Mouse (Mus musculus): ENCODE data around the gene Acap1.
A peak's percentile ranks its signal among the peaks of the same experiment; 100 is the strongest.

Acap1 gene

GRCm38 (mm10) chr11:69902972-69903371, 7.6 kb upstream of the Acap1 start:
- no peak for DNase-seq (ENCODE audit: low spot score)

GRCm38 (mm10) chr11:69901993-69902392, 6.7 kb upstream of the Acap1 start:
- no peak for DNase-seq (ENCODE audit: low spot score)

- DNase-seq (ENCODE audit: low spot score), result peak; percentile 97
Observed at GRCm38 (mm10) chr11:69901406-69901846, 6.1 kb upstream of the Acap1 start.

DNA sequence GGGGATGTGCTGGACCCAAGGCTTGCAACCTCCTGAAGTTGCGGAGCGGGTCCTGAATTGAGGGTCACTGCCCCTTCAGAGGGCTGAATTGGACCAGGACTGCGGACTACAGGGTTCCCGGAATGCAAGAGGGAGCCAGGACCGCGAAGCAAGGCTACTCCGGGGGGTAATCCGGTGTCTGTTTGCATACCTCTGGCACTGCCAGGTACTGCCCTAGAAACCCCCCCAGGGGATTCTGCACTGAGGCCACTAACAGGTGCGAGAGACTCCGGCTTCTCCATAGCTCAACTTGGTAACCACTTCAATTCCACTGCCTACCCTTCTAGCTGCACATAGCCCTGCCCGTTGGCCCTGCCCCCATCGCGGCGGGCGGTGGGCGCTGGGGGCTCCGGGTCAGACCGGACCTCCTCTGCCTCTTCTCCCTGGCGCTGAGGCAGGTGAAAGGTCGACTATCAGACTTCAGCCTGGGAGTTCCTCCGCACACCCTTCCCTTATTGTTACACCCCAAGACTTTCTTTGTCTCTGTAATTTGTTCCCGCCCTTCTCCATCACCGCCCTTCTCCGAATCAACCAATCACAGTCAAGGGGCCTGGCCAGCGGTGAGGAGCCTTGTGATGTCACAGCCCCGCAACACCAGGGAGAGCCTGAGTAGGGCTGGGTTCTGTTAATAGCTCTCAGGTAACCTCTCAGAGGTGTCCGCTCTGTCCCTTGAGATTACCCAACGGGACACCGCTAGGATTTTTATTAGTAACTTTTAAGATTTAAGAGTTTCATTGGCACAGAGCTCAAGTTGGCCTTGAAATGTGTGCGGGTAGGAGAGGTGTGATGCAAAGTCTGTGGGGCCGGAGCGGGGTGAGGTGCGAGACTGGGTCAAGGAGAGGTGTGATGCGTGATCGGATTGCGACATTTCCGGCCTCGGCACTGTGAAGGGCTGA, 5.4 kb upstream of the Acap1 start, which contains the start of the genes 2810408A11Rik and Neurl4:
Gene 2810408A11Rik, minus strand, starts transcription at position 517 of the 935 bp plus-strand sequence.
Gene Neurl4, plus strand, starts transcription at position 602 of the 935 bp plus-strand sequence.
- peak; percentile 93 for DNase-seq (ENCODE audit: low spot score)

- DNase-seq (ENCODE audit: low spot score), result no peak
Observed at GRCm38 (mm10) chr11:69899870-69900269, 4.5 kb upstream of the Acap1 start.

DNA sequence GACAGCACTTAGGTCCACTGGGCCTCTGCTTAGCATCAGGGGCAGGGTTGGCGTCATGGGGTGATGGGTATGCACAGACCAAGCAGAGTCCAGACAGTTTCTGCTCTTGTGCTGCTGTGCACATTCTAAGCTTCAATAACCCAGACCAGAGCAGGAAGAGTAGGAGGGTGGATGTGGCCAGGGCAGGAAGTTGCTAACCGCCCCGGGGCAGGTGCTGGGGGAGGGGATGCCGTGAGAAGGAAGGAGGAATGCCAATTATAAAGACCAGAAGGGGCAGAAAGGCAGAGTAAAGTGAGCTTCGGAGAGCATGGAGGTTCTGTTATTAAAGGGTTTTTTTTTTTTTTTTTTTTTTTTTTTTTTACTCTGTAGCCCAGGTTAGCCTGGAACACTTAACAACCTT, 668 bp downstream of the Acap1 start:
- DNase-seq (ENCODE audit: low spot score), result no peak

GRCm38 (mm10) chr11:69891482-69891881, 3.9 kb downstream of the Acap1 start:
- DNase-seq (ENCODE audit: low spot score), result no peak

DNA sequence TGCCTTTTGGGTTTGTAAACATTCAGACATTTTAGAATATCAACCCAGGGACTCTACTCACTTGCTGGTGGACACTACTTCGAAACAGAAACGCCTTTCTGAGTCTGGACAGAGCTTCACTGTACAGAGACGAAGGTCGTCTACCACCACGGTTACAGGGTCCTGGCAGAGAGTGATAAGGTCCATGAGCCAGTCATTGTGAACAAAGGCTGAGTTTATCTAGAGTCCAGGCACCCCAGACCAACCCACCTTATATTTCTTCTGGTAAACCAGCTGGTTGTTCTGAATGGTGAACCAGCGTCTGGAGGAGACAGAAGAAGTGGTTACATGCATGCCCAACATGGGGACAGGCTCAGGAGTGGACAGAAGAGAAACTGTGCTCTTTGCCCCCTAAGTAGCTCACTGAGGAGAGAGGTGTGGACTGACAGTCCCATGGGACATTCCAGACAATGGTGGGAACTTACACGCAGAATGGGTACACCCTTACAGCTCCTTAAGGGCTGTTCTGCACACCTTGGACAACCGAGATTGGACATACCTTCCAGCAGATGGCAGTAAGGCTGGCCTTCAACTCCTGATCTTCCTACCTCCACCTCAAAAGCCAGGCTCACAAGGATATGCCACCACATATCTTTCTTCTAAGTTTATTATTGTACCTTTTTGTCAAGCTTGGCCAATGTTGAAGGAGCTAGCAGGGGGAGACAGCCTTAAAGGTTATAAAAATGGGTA, 8.3 kb downstream of the Acap1 start:
- DNase-seq (ENCODE audit: low spot score), result no peak

DNA sequence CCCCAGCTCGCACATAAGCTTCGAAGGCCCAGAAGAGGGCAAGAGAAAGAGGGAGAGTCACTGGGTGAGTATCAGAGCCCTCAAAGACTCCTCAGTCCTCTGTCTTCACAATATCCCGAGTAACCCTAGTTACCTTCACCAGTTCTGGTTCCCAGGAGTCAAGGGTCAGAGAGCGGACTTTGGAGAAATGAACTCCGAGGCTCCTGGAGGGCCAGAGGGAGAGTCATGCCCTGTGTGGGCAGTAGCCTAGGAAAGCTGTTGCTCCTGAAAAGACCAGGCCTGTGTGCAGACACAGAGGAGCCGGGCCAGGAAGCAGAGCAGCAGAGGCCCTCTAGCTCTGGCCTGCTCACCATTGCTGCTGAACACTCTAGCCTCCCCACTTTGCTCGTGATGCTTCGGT, 10.7 kb downstream of the Acap1 start:
- DNase-seq (ENCODE audit: low spot score), result no peak

- no peak for DNase-seq (ENCODE audit: low spot score)
Observed at GRCm38 (mm10) chr11:69884240-69884639, 11.1 kb downstream of the Acap1 start.

GRCm38 (mm10) chr11:69883527-69884151, 11.7 kb downstream of the Acap1 start:
- DNase-seq (ENCODE audit: low spot score), result no peak

DNA sequence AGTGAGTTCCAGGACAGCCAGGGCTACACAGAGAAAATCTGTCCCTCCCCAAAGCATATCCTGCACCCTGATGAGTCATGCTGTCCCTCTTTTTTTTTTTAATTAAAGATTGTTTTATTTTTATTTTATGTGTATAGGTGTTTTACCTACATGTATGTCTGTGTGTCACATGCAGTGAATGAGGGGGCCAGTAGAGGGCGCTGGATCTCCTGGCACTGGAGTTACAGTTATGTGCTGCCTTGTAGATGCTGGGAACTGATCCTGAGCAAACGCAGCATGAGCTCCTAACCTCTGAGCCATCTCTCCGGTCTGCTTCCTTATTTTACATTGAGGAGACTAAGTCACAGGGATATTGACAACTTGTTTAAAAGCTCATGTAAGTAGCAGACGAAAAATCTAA, 12.3 kb downstream of the Acap1 start:
- no peak for DNase-seq (ENCODE audit: low spot score)

GRCm38 (mm10) chr11:69881787-69882670, 13.3 kb downstream of the Acap1 start:
- no peak for DNase-seq (ENCODE audit: low spot score)

DNA sequence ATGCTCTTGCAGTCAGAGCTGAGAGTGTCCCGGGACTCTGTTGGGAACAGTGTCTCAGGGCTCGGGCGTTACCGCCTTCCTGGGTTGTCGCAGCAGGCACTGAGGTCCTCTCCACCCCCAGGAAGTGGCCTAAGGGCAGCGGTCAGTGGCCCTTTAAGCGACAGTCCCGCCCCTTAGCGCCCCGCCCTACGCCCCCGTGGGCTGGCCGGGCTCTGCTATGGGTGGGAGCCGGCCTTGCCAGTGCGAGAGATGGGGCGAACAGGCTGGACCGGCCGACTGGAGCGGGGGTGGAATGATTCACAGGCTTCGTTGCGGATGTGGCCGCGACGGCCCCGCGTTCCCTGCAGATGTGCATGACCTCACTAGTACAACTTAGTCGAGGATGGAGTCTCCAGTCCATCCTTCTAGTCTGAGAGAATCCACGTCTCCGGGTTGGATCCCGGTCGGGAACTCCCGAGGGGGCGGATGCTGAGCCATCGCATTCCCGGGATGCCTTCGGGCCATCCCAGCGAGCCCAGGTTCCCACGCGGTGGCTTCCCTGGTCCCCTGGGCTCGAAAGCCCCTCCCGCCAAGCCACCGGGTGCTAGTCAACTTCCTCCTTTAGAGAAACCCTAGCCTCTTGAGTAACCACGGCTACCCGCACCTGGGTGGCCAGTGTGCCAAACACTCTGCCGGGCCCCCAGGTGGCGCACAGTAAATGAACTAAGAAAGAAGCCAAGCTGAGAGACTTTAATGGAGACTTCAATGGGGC, 14.3 kb downstream of the Acap1 start, which contains the start of gene Kctd11:
Gene Kctd11, minus strand, starts transcription at position 554 of the 751 bp plus-strand sequence.
- peak; percentile 64 for DNase-seq (ENCODE audit: low spot score)

DNA sequence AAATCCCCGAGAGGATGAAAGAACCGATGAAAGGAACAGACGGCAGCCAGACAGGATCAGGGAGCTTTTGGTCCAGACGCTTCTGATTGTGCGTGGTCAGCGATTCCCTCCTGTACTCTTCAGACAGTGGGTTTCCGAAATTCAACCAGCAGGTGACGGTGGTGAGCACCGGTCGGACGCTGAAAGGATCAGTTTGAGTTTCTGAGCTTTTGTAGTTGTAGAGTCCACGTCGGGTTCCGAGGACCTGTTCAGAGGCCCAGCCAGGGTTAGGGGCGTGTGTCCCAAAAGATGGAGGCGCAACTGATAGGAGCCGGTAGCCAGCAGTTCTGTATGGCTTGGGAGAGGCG, 14.9 kb downstream of the Acap1 start:
- DNase-seq (ENCODE audit: low spot score), result peak; percentile 69

GRCm38 (mm10) chr11:69879711-69880110, 15.6 kb downstream of the Acap1 start:
- DNase-seq (ENCODE audit: low spot score), result no peak

DNA sequence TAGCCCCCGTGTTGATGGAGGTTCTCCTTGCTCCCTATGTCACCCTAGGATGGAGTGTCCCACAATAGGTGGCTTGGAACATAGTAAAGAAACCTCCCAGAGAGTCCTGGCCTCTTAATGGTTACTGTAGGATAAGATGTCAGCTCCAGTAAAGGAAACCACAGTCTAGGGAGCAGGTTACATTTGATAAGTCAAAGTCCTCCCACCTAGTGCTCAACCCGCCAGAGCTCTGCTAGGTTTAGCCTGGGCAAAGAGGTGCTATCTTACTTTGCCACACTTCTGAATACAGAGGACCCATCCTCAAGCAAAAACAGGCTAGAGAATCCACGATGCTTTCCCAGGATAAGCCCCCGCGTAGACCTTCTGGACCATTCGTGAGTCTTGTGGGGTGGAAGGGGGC, 16.4 kb downstream of the Acap1 start:
- DNase-seq (ENCODE audit: low spot score), result no peak

GRCm38 (mm10) chr11:69878399-69878798, 16.9 kb downstream of the Acap1 start:
- DNase-seq (ENCODE audit: low spot score), result no peak

GRCm38 (mm10) chr11:69877878-69878277, 17.5 kb downstream of the Acap1 start, which contains the start of gene Tmem95:
Tmem95 (minus strand) TSS chr11:69878018.
- DNase-seq (ENCODE audit: low spot score), result no peak

DNA sequence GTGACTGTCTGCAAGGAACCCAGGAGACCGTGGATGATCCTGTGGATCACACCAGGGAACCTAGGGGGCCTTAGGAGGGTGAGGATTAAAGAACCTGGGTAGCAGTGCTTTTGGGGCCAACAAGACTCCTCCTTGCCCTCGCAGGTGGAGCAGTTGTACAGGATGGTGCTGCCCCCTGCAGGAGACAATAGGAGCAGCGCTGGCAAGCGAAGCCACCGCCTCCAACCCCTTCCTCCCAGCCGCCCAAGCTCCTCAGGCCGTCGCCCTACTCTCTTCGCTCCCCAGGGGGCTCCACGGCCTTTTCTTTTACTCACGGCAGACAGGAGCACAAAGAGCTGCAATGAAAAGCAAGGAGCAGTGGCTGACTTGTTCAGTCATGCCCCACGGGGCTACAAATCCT, 18.5 kb downstream of the Acap1 start:
- DNase-seq (ENCODE audit: low spot score), result peak; percentile 78

- DNase-seq (ENCODE audit: low spot score), result no peak
Observed at GRCm38 (mm10) chr11:69876186-69876585, 19.2 kb downstream of the Acap1 start.

Data from adipocyte (in vitro differentiated cells).